Mouse (Mus musculus) midbrain, embryonic 10.5 days (tissue): ENCODE data around the gene Dbn1. TPM values are rescaled to one million over a fixed set of nuclear protein-coding genes. Genes with fewer than 3 reads are reported as not detected.

ENCODE experiments used
- DNase-seq: peaks from one replicate; pipeline ENCODE4 v3.0.0-alpha.2; 2017; ENCODE audit warnings: low spot score
- H3K27ac ChIP-seq: fragments of 300-500 bp; sonication (generic); replicated peaks from 2 replicates; pipeline ENCODE4 v1.5.1; 2016; ENCODE audit warnings: mild to moderate bottlenecking
- H3K27me3 ChIP-seq: fragments of 300-500 bp; sonication (generic); 2 replicates; pipeline ENCODE4 v1.6.1; 2016; ENCODE audit warnings: low read depth, mild to moderate bottlenecking; ENCODE audit not compliant: poor library complexity, severe bottlenecking
- H3K36me3 ChIP-seq: fragments of 300-500 bp; sonication (generic); 2 replicates; pipeline ENCODE4 v1.6.1; 2016; ENCODE audit warnings: mild to moderate bottlenecking, moderate library complexity
- H3K4me1 ChIP-seq: fragments of 300-500 bp; sonication (generic); 2 replicates; pipeline ENCODE4 v1.6.1; 2016
- H3K4me3 ChIP-seq: fragments of 300-500 bp; sonication (generic); 2 replicates; pipeline ENCODE4 v1.5.1; 2016; ENCODE audit warnings: mild to moderate bottlenecking, moderate library complexity
- H3K9me3 ChIP-seq: fragments of 300-500 bp; sonication (generic); replicated peaks from 2 replicates; pipeline ENCODE4 v1.6.1; 2016; ENCODE audit warnings: mild to moderate bottlenecking
- WGBS: fragments of 180-500 bp; shearing (Covaris S2); methylation state at CpG from one replicate; pipeline ENCODE4 v1.1.7; 2016; 5-methylcytosine and 5-hydroxymethylcytosine counted together
- polyA plus RNA-seq: library from polyadenylated mRNA; unstranded; fragments of >200 nt; fragmentation: Nextera tagmentation; extraction: Ambion mirVana; gene quantifications from 2 replicates; pipeline ENCODE4 v1.2.1, GENCODE M21; 2016

The Dbn1 gene
- polyA plus RNA-seq, 1 experiment from 2014 or later: 381 TPM

DNA sequence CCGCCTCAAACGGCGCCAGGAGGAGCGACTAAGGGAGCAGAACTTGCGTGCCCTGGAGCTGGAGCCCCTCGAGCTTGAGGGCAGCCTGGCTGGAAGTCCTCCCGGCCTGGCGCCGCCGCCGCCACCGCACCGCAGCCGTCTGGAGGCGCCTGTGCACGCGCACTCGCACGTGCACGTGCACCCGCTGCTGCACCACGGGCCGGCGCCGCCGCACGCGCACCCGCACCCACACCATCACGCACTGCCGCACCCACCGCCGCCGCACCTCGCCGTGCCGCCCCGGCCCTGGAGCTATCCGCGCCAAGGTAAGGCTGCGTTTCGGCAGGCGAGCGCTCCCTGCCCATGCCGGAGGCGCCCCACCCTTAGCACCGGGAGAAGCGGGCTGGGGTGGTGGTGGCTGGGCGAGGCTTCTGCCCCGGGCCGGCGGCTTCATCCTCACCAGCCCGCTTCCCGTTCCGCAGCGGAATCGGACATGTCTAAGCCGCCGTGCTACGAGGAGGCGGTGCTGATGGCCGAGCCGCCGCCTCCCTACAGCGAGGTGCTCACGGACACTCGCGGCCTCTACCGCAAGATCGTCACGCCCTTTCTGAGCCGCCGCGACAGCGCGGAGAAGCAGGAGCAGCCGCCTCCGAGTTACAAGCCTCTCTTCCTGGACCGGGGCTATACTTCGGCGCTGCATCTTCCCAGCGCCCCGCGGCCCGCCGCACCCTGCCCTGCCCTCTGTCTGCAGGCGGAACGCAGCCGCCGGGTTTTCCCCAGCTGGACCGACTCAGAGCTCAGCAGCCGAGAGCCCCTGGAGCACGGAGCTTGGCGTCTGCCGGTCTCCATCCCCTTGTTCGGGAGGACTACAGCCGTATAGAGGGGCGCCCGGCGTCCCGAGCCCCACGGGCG, 15.5 kb downstream of the Dbn1 start:
- peaks cover 98% of the 10 kb centered on the region for H3K4me1 ChIP-seq
- no peaks in the 10 kb centered on the region for H3K9me3 ChIP-seq
- DNase-seq: peak; percentile 77
- H3K4me3 ChIP-seq: peak overlapping the region; percentile 78
- WGBS: under 1% methylated on average over 103 of the region's 103 CpGs
- peaks cover 16% of the 10 kb centered on the region for H3K27me3 ChIP-seq
- peaks cover 43% of the 10 kb centered on the region for H3K36me3 ChIP-seq
- H3K27ac ChIP-seq: peak overlapping the region; percentile 90

DNA sequence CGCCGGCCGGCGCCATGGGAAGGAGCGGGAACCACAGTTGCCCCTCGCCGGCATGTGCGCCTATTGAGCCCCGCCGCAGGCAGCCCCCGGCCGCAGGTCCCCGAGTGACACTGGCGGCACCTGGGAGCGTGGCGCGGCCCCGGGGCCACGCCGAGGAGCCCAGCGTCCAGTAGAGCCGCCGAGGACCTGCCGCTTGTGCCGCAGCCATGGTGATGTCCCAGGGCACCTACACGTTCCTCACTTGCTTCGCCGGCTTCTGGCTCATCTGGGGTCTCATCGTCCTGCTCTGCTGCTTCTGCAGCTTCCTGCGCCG, 16.1 kb downstream of the Dbn1 start:
- H3K4me1 ChIP-seq: peaks cover 99% of the 10 kb centered on the region

DNA sequence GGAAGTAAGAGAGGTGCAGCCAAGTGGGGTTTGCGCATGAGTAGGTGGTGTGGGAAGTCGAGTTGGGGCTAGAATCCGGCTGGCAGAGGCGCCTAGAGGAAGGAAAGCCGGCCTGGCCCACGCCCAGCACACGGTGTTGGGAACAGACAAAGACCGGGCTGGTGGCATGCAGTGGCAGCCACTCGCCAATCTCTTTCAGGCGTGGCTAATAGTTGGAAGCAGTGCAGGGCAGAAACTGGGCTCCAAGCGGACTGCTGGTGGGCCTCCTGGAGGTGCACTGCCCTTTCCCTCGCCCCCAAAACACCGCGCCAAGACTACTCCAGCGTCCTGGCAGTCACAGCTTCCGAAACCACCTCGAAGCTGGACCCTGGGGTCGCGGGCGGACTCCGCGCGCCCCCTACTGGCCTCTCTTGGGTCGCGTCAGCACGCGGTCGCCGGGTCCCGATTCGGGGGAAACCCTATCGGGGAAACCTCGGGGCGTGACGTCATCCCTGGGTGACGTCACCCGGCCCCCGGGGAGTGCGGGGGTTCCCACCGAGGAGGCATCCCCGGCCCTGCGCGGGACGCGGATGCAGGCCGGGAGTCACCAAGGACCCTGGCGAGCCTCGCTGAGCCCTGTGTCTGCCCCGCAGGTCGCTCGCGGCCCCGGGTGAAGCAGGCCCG, 16.6 kb downstream of the Dbn1 start:
- Histone ChIP-seq H3K4me1 (peaks cover 99% of the 10 kb centered on the region), H3K27me3 (peaks cover 16% of the 10 kb centered on the region), H3K9me3 (no peaks in the 10 kb centered on the region), H3K27ac (peak overlapping the region; percentile 90), H3K4me3 (peak overlapping the region; percentile 78), H3K36me3 (peaks cover 32% of the 10 kb centered on the region)
- under 1% methylated on average over 54 of the region's 54 CpGs for WGBS
- peak; percentile 95 for DNase-seq

More for the DNA sequence above, 16.1 kb downstream of the Dbn1 start:
- WGBS: under 1% methylated on average over 31 of the region's 31 CpGs
- peaks cover 16% of the 10 kb centered on the region for H3K27me3 ChIP-seq
- H3K36me3 ChIP-seq: peaks cover 37% of the 10 kb centered on the region
- H3K9me3 ChIP-seq: no peaks in the 10 kb centered on the region
- peak overlapping the region; percentile 78 for H3K4me3 ChIP-seq
- H3K27ac ChIP-seq: peak overlapping the region; percentile 90
- DNase-seq: no peak

DNA sequence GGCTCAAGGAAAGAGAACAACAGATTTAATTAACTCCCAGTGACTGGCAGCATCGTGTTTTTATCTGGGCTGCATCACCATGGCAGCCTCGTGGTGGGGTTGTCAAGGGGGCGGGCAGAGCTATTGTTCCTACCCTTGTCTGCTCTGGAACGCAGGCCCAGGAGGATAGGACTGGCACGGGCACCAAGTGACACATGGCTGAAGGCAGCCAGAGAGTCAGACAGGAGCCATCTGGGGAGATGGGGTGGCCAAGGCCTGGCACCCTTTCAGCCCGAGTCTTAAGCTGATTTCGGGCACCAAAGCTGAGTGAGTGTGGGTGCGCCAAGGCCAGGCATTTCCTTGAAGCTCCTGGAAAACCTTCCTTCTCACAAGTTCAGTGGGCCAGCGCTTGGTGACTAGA, 17.5 kb downstream of the Dbn1 start:
- peak; percentile 35 for DNase-seq
- peak overlapping the region; percentile 90 for H3K27ac ChIP-seq
- H3K4me1 ChIP-seq: peaks cover 99% of the 10 kb centered on the region
- no peaks in the 10 kb centered on the region for H3K9me3 ChIP-seq
- 51% methylated on average over 9 of the region's 9 CpGs for WGBS
- peak overlapping the region; percentile 78 for H3K4me3 ChIP-seq
- H3K36me3 ChIP-seq: peaks cover 23% of the 10 kb centered on the region
- H3K27me3 ChIP-seq: peaks cover 16% of the 10 kb centered on the region

DNA sequence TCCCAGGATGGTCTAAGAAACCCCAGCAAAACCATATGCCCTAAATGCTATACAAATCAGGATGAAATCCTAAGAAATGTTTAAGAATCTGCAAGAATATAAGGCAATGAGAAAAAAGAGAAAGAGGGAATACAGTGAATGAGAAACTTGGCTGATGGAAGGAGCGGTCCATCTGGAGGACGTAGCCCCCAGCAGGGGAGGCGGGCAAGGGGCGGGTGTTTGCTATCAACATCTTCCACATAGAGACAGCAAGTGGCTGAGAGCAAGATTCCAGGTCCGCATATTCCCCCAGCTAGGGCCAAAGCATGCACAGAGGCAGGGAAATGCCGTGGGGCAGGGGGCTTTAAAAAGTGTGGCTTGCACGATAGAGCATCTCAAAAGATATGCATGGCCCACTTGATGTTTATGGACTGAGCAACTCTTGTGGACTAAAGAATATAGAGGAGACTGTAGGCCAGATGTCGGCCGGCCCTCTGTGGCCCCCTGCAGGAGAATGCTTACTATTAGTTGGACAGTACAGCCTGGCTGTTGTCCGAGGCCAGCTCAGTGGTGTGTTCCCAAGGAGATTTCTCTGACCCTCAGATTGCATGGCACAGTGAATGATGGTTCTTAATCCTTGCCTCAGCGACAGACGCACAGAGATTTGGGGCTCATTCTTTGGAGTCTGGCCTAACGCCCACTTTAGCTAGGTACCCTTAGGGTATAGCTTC, 18.9 kb downstream of the Dbn1 start:
- H3K9me3 ChIP-seq: no peaks in the 10 kb centered on the region
- H3K4me1 ChIP-seq: peaks cover 99% of the 10 kb centered on the region
- no peak overlapping the region for H3K4me3 ChIP-seq
- DNase-seq: peak; percentile 69
- WGBS: 44% methylated on average over 13 of the region's 13 CpGs
- H3K27me3 ChIP-seq: peaks cover 16% of the 10 kb centered on the region
- peak overlapping the region; percentile 57 for H3K27ac ChIP-seq
- H3K36me3 ChIP-seq: peaks cover 10% of the 10 kb centered on the region

DNA sequence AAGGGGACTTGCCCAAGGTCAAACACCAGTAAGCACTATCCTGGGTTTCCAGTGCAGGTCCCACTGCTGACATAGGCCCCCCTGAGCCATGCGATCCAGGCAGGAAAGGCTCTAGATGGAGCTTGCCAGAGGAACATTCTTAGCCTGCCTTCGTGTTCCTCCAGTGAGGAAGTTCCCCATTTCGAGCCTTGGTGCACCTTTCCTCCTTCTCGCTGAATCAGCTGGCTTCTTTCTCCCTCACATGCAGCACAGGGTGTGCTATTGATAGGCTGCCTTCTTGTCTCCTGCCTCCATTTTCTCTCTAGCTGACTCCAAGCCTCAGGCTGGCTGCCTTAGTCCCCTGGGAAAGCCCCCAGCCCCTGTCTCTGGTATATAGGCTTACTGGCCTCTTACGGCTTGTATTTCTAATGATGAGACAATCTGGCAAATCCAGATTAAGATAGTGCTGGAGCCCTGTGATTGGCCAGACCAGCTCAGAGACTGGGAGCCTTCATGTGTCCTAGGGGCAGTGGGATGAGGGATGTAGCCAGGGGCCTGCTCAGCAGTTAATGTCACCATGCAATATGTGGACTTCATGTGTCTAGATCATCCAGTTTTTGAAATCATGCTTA, 22.0 kb downstream of the Dbn1 start:
- Histone ChIP-seq H3K4me3 (peak overlapping the region; percentile 77), H3K4me1 (peaks cover 87% of the 10 kb centered on the region), H3K27me3 (peaks cover 17% of the 10 kb centered on the region; the same call in 1 of the 2 replicates), H3K9me3 (no peaks in the 10 kb centered on the region), H3K27ac (peak overlapping the region; percentile 98), H3K36me3 (peaks cover 17% of the 10 kb centered on the region)
- 80% methylated on average over 5 of the region's 5 CpGs for WGBS
- no peak for DNase-seq

DNA sequence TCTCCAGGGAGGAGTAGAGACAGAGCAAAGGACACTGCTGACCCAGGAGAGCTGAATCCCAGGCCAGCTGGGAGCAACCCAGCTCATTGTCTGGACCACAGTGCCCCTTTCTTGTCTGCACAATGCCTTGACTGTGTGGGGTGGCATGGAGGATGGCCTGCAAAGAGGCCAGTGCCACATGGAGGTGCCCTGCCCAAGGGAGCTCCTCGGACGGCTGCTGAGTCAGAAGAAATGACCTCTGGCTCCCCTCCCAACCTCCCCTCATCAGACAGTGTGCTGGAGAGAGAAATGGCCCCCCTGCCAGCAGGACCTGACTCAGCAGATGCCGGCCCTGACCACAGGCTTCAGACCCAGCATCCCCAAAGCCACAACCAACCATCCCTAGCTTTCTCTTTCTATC, 22.7 kb downstream of the Dbn1 start:
- H3K4me3 ChIP-seq: peak overlapping the region; percentile 77
- H3K9me3 ChIP-seq: no peaks in the 10 kb centered on the region
- peaks cover 80% of the 10 kb centered on the region for H3K4me1 ChIP-seq
- peaks cover 14% of the 10 kb centered on the region; the same call in 1 of the 2 replicates for H3K27me3 ChIP-seq
- WGBS: 5% methylated on average over 3 of the region's 3 CpGs
- peaks cover 25% of the 10 kb centered on the region for H3K36me3 ChIP-seq
- DNase-seq: peak; percentile 63
- H3K27ac ChIP-seq: peak overlapping the region; percentile 98

DNA sequence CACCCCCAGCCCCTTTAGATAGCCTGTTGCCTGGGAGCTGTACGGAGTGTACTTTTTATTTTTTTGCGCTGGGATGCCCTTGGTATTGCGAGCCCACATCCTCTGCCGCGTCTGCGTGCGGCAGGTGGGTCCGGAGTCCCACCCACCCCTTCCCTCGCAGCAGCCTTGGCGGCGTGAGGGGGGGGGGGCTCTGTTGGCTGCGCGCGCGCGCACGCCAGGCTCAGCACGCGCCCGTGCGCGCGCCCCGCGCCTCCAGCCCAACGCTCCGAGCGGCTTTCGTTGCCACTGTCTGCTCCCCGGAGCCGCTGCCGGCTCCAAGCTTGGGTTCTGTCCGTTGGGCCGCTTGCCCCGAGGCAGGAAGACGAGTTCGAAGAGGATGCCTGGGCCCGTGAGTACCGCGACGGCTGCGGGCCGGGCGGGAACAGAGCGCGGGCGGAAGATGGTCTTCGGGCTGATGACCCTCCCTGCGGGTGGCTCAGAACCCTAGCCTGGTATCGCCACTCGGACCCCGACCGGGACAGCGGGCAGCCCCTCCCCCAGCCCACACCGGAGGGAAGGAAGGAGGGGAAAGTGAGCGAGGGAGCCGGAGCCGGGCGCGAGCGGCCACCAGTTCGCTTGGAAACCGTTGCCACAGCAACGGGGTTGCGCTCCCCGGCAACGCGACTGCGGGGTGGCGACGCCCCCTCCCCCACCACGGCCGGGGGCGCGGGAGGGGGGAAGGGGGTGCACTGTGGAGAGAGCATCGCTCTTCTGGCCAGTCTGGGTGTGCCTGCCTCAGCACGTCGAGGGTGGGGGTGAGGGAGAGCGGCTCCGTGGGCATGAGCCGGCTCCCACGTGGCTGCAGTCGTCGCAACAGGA, 23.7 kb downstream of the Dbn1 start, which contains the start of gene Prr7:
Gene Prr7 (plus strand): TSS at position 241 of the 858 bp plus-strand sequence.
- Histone ChIP-seq H3K36me3 (peaks cover 34% of the 10 kb centered on the region), H3K27me3 (peaks cover 7% of the 10 kb centered on the region; the same call in 1 of the 2 replicates), H3K4me1 (peaks cover 71% of the 10 kb centered on the region), H3K27ac (peak within 1 kb of the TSS; percentile 98), H3K9me3 (no peaks in the 10 kb centered on the region), H3K4me3 (peak within 1 kb of the TSS; percentile 77)
- 0% methylated on average over 81 of the region's 84 CpGs for WGBS
- DNase-seq: peak; percentile 91

DNA sequence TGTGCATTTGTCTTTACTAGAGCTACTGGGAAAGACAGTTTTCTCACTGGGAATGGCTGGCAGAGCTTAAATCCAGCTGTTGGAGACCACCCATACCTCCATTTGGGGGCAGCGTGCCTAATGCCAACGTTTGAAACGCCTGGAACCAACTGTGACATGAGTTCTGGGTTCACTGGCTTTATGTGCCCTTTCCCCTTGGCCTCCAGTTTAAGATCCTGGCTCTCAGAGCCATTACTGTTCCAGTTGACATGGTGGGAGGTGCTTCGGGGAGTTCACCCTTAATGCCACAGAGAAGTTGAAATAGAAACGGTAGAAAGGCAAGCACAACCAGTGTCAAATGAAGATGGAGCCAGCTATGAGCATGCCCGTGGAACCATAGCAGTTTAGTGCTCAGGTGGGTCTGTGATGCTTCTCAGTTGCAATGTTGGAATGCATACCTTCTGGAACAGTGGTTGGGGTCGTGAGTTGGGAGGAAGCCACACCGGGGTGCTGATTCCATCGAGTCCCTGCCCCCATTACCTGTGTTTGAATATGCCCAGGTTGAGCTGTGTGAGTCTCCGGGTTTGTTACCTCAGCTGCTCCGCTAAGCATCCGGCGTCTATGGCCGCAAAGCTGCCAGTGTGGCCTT, 24.4 kb downstream of the Dbn1 start:
- H3K4me1 ChIP-seq: peaks cover 63% of the 10 kb centered on the region
- no peaks in the 10 kb centered on the region for H3K9me3 ChIP-seq
- peak overlapping the region; percentile 98 for H3K27ac ChIP-seq
- peaks cover 41% of the 10 kb centered on the region for H3K36me3 ChIP-seq
- H3K4me3 ChIP-seq: peak overlapping the region; percentile 77
- WGBS: 12% methylated on average over 14 of the region's 14 CpGs
- DNase-seq: no peak
- peaks cover 7% of the 10 kb centered on the region; the same call in 1 of the 2 replicates for H3K27me3 ChIP-seq

DNA sequence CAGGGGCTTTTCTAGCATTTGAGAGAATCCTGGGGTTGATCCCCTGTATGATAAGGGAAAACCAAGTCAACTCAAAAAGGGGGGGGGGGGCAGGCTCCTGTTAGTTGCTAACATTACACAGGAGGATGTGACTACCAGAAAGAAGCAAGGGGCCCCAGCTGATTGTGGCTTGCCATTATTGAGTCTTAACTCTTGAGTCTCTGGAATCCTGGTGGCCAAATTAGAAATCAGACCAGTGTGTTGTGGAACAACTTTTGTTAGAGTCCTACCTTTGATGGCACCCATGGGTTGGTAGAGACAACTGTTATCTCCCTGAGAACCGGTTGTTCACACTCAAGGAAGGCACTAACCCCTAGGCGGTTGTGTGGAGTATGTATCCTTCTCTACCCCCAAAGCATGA, 24.9 kb downstream of the Dbn1 start:
- H3K27ac ChIP-seq: no peak overlapping the region
- WGBS: 62% methylated on average over 2 of the region's 2 CpGs
- H3K4me1 ChIP-seq: peaks cover 58% of the 10 kb centered on the region
- DNase-seq: no peak
- H3K36me3 ChIP-seq: peaks cover 47% of the 10 kb centered on the region
- peaks cover 7% of the 10 kb centered on the region; the same call in 1 of the 2 replicates for H3K27me3 ChIP-seq
- no peak overlapping the region for H3K4me3 ChIP-seq
- no peaks in the 10 kb centered on the region for H3K9me3 ChIP-seq

DNA sequence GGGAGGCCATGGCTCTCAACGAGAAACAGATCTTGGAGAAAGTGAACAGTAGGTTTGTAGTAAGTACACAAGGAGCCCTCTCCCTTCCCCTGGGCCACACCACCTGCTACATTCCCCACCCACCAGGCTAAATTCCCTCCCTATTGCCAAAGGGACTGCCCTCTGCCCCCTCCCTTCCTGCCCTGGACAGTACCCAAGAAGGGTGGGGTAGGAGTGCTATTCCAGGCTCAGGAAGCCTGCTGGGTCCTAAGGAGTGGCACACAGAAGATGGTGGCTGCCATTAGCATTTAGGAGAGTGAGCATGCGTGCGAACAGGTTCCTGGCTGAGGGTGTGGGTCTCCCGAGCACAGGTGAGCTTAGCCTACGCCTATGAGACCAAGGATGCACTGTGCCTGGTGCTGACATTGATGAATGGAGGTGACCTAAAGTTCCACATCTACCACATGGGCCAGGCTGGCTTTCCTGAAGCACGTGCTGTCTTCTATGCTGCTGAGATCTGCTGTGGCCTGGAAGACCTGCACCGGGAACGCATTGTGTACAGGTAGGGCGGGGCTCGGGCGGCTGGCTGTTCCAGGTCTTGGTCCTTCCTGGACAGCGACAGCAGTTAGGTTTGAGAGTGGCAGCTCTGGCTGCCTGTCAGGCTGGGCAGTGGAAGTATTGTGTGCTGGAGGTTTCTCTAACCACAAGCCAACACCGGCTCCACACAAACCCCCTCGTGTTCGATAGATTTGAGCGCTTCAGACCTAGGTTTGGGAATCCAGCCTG, 35.9 kb downstream of the Dbn1 start:
- Histone ChIP-seq H3K27me3 (no peaks in the 10 kb centered on the region), H3K9me3 (no peaks in the 10 kb centered on the region), H3K27ac (no peak overlapping the region), H3K36me3 (peaks cover 90% of the 10 kb centered on the region), H3K4me3 (no peak overlapping the region), H3K4me1 (peaks cover 12% of the 10 kb centered on the region)
- 97% methylated on average over 16 of the region's 16 CpGs for WGBS
- DNase-seq: no peak
